Mouse (Mus musculus) neural tube, embryonic 11.5 days (tissue): ENCODE measurements around the gene Cbr4. TPM values are rescaled to one million over a fixed set of nuclear protein-coding genes. Genes with fewer than 3 reads are reported as not detected.

Experiments
- ATAC-seq: fragments of 200-750 bp; cut with Nextera tagmentation; 2 replicates; pipeline ENCODE4 v1.8.0; 2017; ENCODE audit warnings: moderate number of reproducible peaks, mild to moderate bottlenecking, moderate TSS enrichment, moderate library complexity; ENCODE audit not compliant: insufficient read depth, low FRiP score, low TSS enrichment
- DNase-seq: peaks from one replicate; pipeline ENCODE4 v3.0.0-alpha.2; 2015; ENCODE audit warnings: low spot score
- H3K27ac ChIP-seq: fragments of 300-500 bp; sonication (generic); 2 replicates; pipeline ENCODE4 v1.5.1; 2014; ENCODE audit warnings: low read depth, mild to moderate bottlenecking, low read length
- H3K27me3 ChIP-seq: fragments of 300-500 bp; sonication (generic); 2 replicates; pipeline ENCODE4 v1.6.1; 2014; ENCODE audit warnings: mild to moderate bottlenecking, low read length, mixed read lengths; ENCODE audit not compliant: control insufficient read depth, insufficient read depth
- H3K36me3 ChIP-seq: fragments of 300-500 bp; sonication (generic); 2 replicates; pipeline ENCODE4 v1.6.1; 2014; ENCODE audit warnings: mild to moderate bottlenecking, low read length, moderate library complexity, mixed read lengths; ENCODE audit not compliant: control insufficient read depth, insufficient read depth
- H3K4me1 ChIP-seq: fragments of 300-500 bp; sonication (generic); 2 replicates; pipeline ENCODE4 v1.6.1; 2014; ENCODE audit warnings: low read length, mixed read lengths; ENCODE audit not compliant: control insufficient read depth, insufficient read depth
- H3K4me2 ChIP-seq: fragments of 300-500 bp; sonication (generic); 2 replicates; pipeline ENCODE4 v1.6.1; 2014; ENCODE audit warnings: low read depth, mild to moderate bottlenecking, moderate library complexity
- H3K4me3 ChIP-seq: fragments of 300-500 bp; sonication (generic); 2 replicates; pipeline ENCODE4 v1.5.1; 2014; ENCODE audit warnings: low read depth, low read length
- H3K9ac ChIP-seq: fragments of 300-500 bp; sonication (generic); 2 replicates; pipeline ENCODE4 v1.6.1; 2014; ENCODE audit warnings: mild to moderate bottlenecking, low read length
- H3K9me3 ChIP-seq: fragments of 300-500 bp; sonication (generic); 2 replicates; pipeline ENCODE4 v1.6.1; 2016; ENCODE audit warnings: low read length; ENCODE audit not compliant: control insufficient read depth
- WGBS: fragments of 180-500 bp; shearing (Covaris S2); extraction: QIAGEN DNeasy Blood & Tissue Kit; methylation state at CpG from one replicate; pipeline ENCODE4 v1.1.7; 2014; 5-methylcytosine and 5-hydroxymethylcytosine counted together
- polyA plus RNA-seq: library from polyadenylated mRNA; unstranded; fragments of >200 nt; fragmentation: Nextera tagmentation; extraction: Ambion mirVana; gene quantifications from 2 replicates; pipeline ENCODE4 v1.2.1, GENCODE M21; 2014

Cbr4 gene
- polyA plus RNA-seq, 1 experiment from 2014 or later: 25.2 TPM

DNA sequence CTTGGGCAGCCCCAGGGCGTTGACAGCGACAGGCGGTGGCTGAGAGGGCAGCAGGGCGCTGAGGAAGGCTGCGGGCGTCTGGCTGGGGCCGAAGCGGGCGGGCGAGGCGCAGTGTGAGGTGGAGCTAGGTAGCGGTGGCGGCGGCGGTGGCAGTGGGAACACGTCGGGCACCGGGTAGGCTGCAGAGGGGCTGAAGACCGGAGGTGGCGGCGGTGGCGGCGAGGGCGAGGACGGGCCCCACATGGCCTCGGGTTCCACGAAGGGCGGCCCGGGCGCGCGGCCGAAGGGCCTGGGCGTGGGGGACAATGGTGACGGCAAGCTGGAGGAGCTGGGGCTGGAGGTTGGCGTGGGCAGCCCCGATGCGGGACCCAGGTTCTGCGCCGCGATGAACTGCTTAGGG is 62.1 kb downstream of the Cbr4 start:
- Histone ChIP-seq H3K36me3 (peaks cover 20% of the 10 kb centered on the region), H3K9me3 (peaks cover 4% of the 10 kb centered on the region), H3K4me1 (no peaks in the 10 kb centered on the region), H3K9ac (no peak overlapping the region), H3K27me3 (no peaks in the 10 kb centered on the region), H3K27ac (no peak overlapping the region), H3K4me3 (no peak overlapping the region), H3K4me2 (no peak overlapping the region)
- WGBS: 66% methylated on average over 9 of the region's 41 CpGs
- DNase-seq (no peak), ATAC-seq (no peak)

- Histone ChIP-seq H3K36me3 (peaks cover 20% of the 10 kb centered on the region), H3K4me3 (no peak overlapping the region), H3K27ac (no peak overlapping the region), H3K4me2 (no peak overlapping the region), H3K27me3 (no peaks in the 10 kb centered on the region), H3K9me3 (peaks cover 4% of the 10 kb centered on the region), H3K9ac (no peak overlapping the region), H3K4me1 (no peaks in the 10 kb centered on the region)
- DNase-seq: peak; percentile 46
- WGBS: 38% methylated on average over 27 of the region's 27 CpGs
- no peak for ATAC-seq
These were observed 62.6 kb downstream of the Cbr4 start for GRCm38 (mm10) chr8:61550006-61550748.

DNA sequence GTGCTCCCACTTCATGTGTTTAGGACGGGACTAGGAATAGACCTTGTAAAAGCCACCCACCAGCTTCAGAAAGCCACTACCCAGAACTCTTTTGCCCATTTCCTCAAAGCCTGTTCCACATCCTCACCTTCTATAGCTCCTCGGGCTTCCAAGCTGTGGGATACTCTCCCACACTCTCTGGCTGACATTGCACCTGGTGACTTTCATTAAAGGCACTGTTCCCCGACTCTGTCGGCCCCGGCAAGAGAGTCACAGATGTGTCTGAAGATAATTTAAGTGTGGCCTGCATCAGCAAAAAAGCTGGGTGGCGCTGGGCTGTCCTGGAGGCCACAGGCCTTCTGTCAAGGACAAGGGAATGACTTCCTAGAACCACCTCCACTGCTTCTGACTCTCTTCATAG is 64.7 kb downstream of the Cbr4 start:
- Histone ChIP-seq H3K27ac (no peak overlapping the region), H3K4me1 (no peaks in the 10 kb centered on the region), H3K9ac (no peak overlapping the region), H3K27me3 (no peaks in the 10 kb centered on the region), H3K4me3 (no peak overlapping the region), H3K9me3 (peaks cover 4% of the 10 kb centered on the region), H3K36me3 (peaks cover 20% of the 10 kb centered on the region), H3K4me2 (no peak overlapping the region)
- DNase-seq (no peak), ATAC-seq (no peak)
- 60% methylated on average over 6 of the region's 6 CpGs for whole genome bisulfite sequencing

DNA sequence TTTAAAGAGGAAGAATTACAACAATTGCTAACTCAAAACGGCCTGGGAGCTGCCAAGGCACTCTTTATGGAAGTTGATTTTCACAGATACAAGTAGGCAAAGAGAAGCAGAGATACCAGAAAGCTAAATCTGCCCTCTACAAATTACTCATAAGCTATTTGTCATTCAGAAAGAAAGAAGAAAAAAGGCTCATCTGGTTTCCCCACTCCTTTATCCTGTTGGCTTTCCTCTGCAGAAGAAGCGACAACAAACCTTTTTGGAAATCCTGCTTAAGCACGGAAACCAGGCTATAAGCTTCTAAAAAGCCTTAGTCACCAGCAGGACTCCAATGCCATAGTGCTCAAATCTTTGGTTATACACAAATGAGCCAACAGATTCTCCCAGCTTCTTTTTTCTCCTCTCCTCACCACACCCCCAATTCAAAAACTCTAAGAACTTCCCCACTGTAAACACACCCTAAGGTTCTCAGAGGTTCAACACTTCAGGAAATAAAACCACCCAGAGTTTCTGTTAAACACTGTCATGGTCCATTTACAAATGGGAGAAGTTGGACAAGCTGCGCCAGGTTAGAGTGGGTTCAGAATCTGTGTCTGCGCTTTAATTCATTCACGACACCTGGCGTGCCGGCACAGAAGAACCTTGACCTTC is 65.3 kb downstream of the Cbr4 start:
- Histone ChIP-seq H3K9me3 (peaks cover 4% of the 10 kb centered on the region), H3K4me1 (no peaks in the 10 kb centered on the region), H3K27ac (no peak overlapping the region), H3K27me3 (no peaks in the 10 kb centered on the region), H3K4me3 (no peak overlapping the region), H3K9ac (no peak overlapping the region), H3K36me3 (peaks cover 20% of the 10 kb centered on the region), H3K4me2 (no peak overlapping the region)
- WGBS: 80% methylated on average over 8 of the region's 8 CpGs
- ATAC-seq (no peak), DNase-seq (no peak)

GRCm38 (mm10) chr8:61555343-61555742 is 67.8 kb downstream of the Cbr4 start:
- no peaks in the 10 kb centered on the region for H3K9me3 ChIP-seq
- H3K4me2 ChIP-seq: no peak overlapping the region
- no peaks in the 10 kb centered on the region for H3K36me3 ChIP-seq
- no peak for DNase-seq
- no peak overlapping the region for H3K9ac ChIP-seq
- ATAC-seq: no peak
- no peak overlapping the region for H3K4me3 ChIP-seq
- no peak overlapping the region for H3K27ac ChIP-seq
- no peaks in the 10 kb centered on the region for H3K27me3 ChIP-seq
- 79% methylated on average over 6 of the region's 6 CpGs for WGBS
- H3K4me1 ChIP-seq: no peaks in the 10 kb centered on the region

DNA sequence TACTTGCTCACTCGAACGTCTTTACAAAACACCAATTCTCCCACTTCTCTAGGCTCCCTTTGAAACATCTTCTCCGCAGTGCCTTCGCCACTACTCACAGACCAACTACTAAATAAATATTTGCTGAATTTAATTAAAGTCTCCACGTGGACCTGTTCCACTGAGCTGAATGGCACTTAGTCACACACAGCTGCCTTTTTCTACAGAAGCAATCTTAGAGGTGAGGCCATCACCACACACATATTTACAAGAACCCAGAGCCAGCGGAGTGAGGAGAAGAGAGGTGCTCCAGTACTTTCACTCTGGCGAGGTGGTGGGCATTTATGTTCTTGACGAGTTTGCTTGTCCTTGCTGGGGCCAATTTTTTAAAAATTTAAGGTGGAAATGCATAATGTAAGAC is 68.7 kb downstream of the Cbr4 start:
- Histone ChIP-seq H3K9me3 (no peaks in the 10 kb centered on the region), H3K4me2 (no peak overlapping the region), H3K4me3 (no peak overlapping the region), H3K4me1 (no peaks in the 10 kb centered on the region), H3K27me3 (no peaks in the 10 kb centered on the region), H3K9ac (no peak overlapping the region), H3K27ac (no peak overlapping the region), H3K36me3 (no peaks in the 10 kb centered on the region)
- WGBS: 69% methylated on average over 8 of the region's 8 CpGs
- ATAC-seq (no peak), DNase-seq (no peak)
